Mouse (Mus musculus): ENCODE results near the gene Mgam.

DNA sequence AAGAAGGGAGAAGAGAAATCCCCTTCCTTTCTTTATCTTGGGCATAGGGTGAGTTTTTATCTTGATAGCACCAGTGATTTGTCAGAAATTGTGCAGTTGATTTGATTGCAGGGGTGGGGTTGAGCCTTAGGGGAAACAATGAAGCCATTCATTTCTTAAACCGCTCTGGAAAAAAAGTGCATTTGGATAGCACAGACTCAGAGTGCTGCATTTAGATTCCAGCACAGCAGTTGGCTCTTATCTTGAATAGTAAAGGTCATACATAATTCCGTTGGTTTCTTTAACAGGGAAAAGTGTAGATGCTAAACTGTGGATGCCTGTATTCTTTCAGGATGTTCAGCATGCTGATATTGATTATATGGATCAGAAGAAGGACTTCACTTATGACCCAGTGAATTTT, 32.3 kb downstream of the Mgam start:
- TF ChIP-seq POLR2A (IDR thresholded peaks at IDR 0.05; ENCODE audit: insufficient read depth, low read depth, low read length) (no peak), CTCF (IDR thresholded peaks at IDR 0.05; ENCODE audit: insufficient read depth, low read depth, low read length) (no peak)
